Mouse (Mus musculus) embryo, embryonic 10 days (tissue): Measurements from ENCODE around the gene Notch1.

ENCODE experiments used
- DNase-seq: peaks from one replicate; pipeline ENCODE4 v3.0.0-alpha.2; 2015; ENCODE audit warnings: low spot score

Gene Notch1

GRCm38 (mm10) chr2:26529881-26530280 lies 13.4 kb upstream of the Notch1 start:
- DNase-seq: no peak

GRCm38 (mm10) chr2:26529221-26529805 lies 12.8 kb upstream of the Notch1 start:
- DNase-seq: no peak

GRCm38 (mm10) chr2:26526443-26527257 lies 10.2 kb upstream of the Notch1 start:
- DNase-seq: no peak

- DNase-seq: peak; percentile 85
Measured at GRCm38 (mm10) chr2:26525355-26526018, 9.0 kb upstream of the Notch1 start.

- DNase-seq: no peak
Measured at GRCm38 (mm10) chr2:26522327-26522726, 5.9 kb upstream of the Notch1 start.

- DNase-seq: no peak
Measured at GRCm38 (mm10) chr2:26519753-26520152, 3.3 kb upstream of the Notch1 start.

- peak; percentile 67 for DNase-seq
Measured at GRCm38 (mm10) chr2:26516987-26517386, 524 bp upstream of the Notch1 start.

- DNase-seq: no peak
Measured at GRCm38 (mm10) chr2:26515335-26515734, 1.1 kb downstream of the Notch1 start.

- DNase-seq: no peak
Measured at GRCm38 (mm10) chr2:26513105-26513745, 3.2 kb downstream of the Notch1 start.

- no peak for DNase-seq
Measured at GRCm38 (mm10) chr2:26508661-26509060, 7.8 kb downstream of the Notch1 start.

- peak; percentile 65 for DNase-seq
Measured at GRCm38 (mm10) chr2:26507961-26508391, 8.5 kb downstream of the Notch1 start.

- DNase-seq: peak; percentile 74
Measured at GRCm38 (mm10) chr2:26507481-26507886, 9.0 kb downstream of the Notch1 start.

GRCm38 (mm10) chr2:26506746-26507280 lies 9.7 kb downstream of the Notch1 start:
- no peak for DNase-seq

GRCm38 (mm10) chr2:26504772-26505480 lies 11.5 kb downstream of the Notch1 start:
- DNase-seq: no peak

- peak; percentile 88 for DNase-seq
Measured at GRCm38 (mm10) chr2:26503661-26504575, 12.5 kb downstream of the Notch1 start.

- DNase-seq: peak; percentile 42
Measured at GRCm38 (mm10) chr2:26502863-26503631, 13.4 kb downstream of the Notch1 start.

GRCm38 (mm10) chr2:26502299-26502862 lies 14.1 kb downstream of the Notch1 start:
- DNase-seq: peak; percentile 70

GRCm38 (mm10) chr2:26501651-26502141 lies 14.8 kb downstream of the Notch1 start:
- peak; percentile 89 for DNase-seq
